Mouse (Mus musculus) left cerebral cortex, postnatal 25 days (tissue): Measurements from ENCODE around the gene Surf1. TPM values are rescaled to one million over a fixed set of nuclear protein-coding genes. Genes with fewer than 3 reads are reported as not detected.
A peak's percentile ranks its signal among the peaks of the same experiment; 100 is the strongest.
"Not testable (repeated sequence)": the region's sequence is repeated elsewhere in the genome, so short reads cannot be mapped to it uniquely, and the experiment has no call there.

Source experiments
- DNase-seq, 2 experiments: peaks; one replicate each; pipeline ENCODE4 v3.0.0; 2022; ENCODE audit warnings: low spot score in 2 of 2, mixed read lengths in 1 of 2
- intact Hi-C: fragments of 180-260 bp; cut with DNase I; formaldehyde crosslinking; loops from one replicate; pipeline ENCODE4 v1.15.1; 2025
- total RNA-seq, 2 experiments: library from RNA; stranded (reverse); gene quantifications; 2 replicates each; pipeline ENCODE4 v1.2.3; 2021

Gene Surf1
- total RNA-seq, 2 experiments from 2014 or later = 89.6 to 98.4 TPM

DNA sequence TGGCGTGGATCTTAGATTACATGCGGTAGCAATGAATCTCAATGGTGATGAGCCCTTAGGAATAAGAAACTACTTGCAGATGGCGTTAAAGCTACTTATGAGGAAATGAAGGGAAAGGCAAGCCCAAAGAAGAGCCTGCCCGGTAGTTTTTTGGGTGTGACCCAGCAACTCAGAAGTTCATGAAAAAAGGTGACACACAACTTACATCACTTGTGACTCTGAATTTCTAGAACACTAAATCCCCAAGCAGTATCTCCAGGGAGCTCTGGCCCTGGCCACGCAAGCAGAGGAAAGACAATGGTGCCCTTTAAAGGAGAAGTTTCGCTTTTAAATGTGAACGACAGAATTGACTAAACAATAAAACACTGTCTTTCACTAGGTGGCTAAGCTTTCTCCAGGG, 13.0 kb downstream of the Surf1 start:
- intact Hi-C loops = loop anchor here (5.0 to 10.0 kb wide), 2 partner anchors 261 to 589 kb away; partner anchors contain the start of gene Gpsm1

DNA sequence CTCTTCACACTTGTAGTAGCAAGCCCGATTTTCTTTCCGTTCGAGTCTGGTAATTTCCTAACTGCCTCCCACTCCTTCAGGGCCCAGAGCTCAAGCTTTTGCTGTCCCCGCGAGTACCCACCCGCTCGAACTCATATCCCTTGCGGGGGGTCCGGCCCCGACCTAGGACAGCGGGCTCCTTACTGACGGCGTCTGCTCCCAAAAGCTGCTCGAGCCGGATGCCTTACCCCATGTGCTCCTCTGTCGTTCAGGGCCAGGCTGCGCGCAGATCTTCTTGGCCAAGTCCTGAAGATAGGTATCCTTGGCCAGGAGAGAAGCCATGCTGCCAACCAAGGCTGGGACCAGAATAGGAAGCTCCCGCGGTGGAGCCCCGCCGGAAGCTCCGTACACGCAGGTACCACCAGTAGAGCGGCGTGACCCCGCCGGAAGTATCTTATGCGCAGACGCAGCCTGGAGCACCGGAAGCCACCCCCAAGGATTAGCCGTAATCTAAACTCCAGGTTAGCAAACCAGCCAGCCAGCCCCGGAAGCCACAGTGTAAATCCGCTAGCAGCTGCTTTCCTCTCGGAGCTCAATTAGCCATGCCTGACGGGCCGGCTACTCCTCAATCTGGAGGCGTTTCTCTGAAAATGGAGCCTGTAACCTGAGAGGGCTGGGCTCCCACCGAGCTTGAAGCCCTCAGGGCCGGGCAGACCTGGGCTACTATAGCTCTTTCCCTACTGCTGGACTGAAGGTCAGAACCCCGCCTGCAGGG, 13.7 kb downstream of the Surf1 start, which contains the start of gene Surf6:
TSS of gene Surf6 (minus strand) at position 413 of the 754 bp plus-strand sequence.
- intact Hi-C loops = loop anchor here (5.0 to 10.0 kb wide), 2 partner anchors 260 to 588 kb away; partner anchors contain the start of gene Gpsm1
- DNase-seq = peak; percentile 96 to 99

More for the DNA sequence above, 13.0 kb downstream of the Surf1 start:
- no peak for DNase-seq

DNA sequence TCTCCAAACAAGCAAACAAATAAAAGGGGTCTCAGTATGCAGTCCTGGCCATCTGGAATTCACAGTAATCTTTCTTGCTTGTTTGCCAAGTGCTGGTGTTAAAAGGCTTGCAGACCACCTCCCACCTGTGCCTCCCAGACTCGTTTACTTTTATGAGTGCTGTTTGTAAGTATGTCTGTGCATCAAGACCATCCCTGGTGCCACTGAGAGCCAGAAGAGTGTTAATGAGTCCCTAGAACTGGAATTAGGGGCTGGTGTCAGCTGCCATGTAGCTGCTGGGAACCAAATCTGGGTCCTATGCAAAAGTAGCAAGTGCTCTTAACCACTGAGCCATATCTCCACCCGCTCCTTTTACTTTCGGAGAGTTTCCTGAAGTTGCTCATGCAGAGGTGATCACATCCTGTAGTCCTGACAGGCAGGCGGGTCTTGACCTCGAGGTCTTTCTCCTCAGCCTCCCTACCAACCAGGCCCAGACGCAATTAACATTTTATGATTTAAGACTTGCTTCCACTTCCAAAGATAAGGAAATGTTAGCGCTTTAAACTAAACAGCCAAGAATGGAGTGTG, 14.4 kb downstream of the Surf1 start:
- intact Hi-C loops = loop anchor here (5.0 to 10.0 kb wide), 2 partner anchors 260 to 587 kb away; partner anchors contain the start of gene Gpsm1
- no peak for DNase-seq

DNA sequence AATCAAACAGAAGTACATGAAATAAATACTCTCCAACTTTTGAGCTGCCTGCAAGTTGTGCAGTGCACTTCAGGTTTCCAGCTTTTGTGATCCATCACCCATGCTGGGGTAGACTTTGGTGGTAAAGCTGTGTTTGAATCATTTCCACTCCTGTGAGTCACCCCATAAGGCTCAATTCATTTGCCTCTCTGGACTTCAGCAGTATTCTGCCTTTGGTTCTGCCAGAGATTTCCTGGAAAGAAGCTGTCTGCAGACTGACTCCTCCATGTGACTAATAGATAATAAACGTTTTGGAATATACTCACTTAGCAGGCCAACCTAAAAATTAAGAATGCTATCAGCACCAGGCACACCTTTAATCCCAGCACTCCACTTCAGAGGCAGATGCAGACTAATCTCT, 15.6 kb downstream of the Surf1 start:
- intact Hi-C loops = loop anchor here (5.0 to 10.0 kb wide), 2 partner anchors 258 to 586 kb away; partner anchors contain the start of gene Gpsm1
- DNase-seq = no peak

DNA sequence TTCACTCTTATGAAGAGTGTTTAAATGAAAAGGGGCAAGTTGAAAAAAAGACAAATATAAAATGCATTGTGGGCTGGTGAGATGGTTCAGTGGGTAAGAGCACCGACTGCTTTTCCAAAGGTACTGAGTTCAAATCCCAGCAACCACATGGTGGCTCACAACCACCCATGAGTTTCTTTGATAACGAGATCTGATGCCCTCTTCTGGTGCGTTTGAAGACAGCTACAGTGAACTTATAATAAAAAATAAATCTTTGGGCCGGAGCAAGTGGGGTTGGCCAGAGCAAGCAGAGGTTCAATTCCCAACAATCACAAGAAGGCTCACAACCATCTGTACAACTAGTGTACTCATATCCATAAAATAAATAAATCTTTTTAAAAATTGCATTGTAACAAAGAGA, 20.4 kb downstream of the Surf1 start:
- DNase-seq = no peak
- intact Hi-C loops = no loop called here

DNA sequence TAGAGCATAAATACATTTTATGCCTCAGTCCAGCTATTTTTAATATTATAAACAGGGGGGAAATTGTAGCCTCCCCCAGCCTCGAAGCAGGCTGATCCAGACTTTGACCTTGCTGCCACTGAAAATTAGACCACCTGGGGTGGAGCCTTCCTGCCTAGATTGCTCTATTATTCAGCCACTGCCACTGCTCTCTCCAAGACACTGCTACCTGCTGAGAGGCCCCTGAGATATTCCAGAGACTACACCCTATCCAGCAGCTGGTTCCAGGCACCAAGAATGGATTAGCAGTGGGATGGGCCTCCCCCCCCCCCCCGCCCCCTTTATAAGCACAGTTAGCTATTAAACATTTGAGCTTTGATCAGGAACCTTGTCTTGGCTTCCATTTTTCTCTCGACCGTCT, 30.2 kb downstream of the Surf1 start:
- intact Hi-C loops, DNase-seq: not testable (repeated sequence)

DNA sequence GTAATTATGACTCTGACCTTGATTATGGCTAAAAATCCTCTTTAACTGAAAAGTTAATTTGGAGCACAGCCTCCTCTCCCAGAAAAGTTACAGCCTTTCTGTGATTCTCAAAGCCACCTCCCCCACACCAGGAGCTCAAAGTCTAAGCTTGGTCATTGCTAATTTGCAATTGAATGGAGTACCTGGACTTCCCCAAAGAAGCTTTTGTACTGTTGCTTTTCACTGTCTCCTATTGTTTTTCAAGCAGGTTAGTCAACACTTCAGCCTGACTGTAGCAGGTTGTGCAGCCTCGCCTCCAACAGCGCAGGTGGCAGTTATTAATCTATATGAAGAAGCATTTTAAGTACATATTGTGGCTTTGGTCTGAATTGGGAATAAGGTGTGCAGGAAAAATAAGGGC, 30.8 kb downstream of the Surf1 start:
- intact Hi-C loops, DNase-seq: not testable (repeated sequence)

DNA sequence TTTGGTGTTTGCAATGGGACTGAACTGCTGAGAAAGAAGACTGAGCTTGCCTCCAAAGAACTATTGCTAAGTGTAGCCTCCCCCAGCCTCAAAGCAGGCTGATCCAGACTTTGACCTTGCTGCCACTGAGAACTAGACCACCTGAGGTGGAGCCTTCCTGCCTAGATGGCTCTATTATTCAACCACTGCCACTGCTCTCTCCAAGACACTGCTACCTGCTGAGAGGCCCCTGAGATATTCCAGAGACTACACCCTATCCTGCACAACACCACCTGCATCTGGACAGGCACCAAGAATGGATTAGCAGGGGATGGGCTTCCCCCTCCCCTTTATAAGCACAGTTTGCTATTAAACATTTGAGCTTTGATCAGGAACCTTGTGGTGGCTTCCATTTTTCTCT, 37.8 kb downstream of the Surf1 start:
- intact Hi-C loops = no loop called here
- DNase-seq = no peak

DNA sequence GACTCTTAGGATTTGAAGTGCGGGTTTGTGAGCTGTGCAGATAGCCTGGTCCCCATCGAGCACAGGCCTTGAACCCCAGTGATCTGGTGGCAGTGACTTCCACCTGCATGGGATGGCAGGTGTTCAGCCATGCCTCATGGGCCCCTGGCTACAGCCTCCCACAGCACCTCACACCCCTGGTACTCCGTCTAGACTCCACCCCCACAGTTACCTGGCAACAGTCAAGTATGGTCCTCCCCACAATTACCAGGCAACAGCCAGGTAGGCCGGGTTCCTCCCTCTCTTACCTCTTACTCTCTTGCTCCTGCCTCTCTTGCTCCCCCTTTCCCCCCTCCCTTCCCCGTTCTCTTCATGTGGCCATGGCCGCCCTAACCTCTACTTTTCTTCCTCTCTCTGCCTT, 45.7 kb downstream of the Surf1 start:
- DNase-seq = no peak
- intact Hi-C loops = no loop called here

DNA sequence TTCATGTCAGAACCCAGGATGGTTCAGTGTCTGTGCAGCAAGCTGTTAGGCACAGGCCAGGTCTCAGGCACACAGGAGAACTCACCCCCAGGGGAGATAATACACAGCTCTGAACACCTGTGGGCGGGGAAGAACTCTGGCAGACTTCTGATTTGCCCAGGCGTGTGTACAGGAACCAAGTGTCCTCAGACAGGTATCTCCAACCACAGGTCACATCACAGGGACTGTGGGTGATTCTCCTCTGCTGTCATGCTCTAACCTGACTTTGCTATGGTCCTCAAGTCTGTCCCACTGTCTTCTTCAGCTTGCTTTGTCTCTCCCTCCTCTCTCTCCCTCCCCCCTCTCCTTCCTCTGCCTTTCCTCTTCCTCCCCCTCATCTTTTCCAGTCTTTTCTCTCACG, 51.5 kb downstream of the Surf1 start, which contains the start of gene Abo:
TSS of gene Abo (minus strand) at position 101 of the 400 bp plus-strand sequence.
- no peak for DNase-seq
- intact Hi-C loops = no loop called here

Other genes with a start within 250 kb of the Surf1 start
- gene Lcn4, start 245.2 kb downstream of the Surf1 start, total RNA-seq = not detected
- gene Abo, start 51.6 kb downstream of the Surf1 start, total RNA-seq = not detected
- gene Surf6, start 13.7 kb downstream of the Surf1 start, total RNA-seq = 10 to 100 TPM; 23.4 to 28.0 TPM
- 10 to 100 TPM; 41.9 to 45.0 TPM for gene Med22, start 5.9 kb downstream of the Surf1 start, total RNA-seq
- 100 to 1,000 TPM; 229 to 238 TPM for gene Rpl7a, start 5.8 kb downstream of the Surf1 start, total RNA-seq
- gene Surf2, start 163 bp downstream of the Surf1 start, total RNA-seq = 10 to 100 TPM; 33.4 to 37.1 TPM
- gene Surf4, start 17.4 kb upstream of the Surf1 start, total RNA-seq = 10 to 100 TPM; 51.1 to 56.4 TPM
- gene Stkld1, start 17.5 kb upstream of the Surf1 start, total RNA-seq = under 1 TPM; 0.43 to 0.73 TPM
- gene Rexo4, start 47.9 kb upstream of the Surf1 start, total RNA-seq = 10 to 100 TPM; 56.0 to 56.9 TPM
- 1 to 10 TPM; 1.6 to 2.6 TPM for gene Adamts13, start 56.9 kb upstream of the Surf1 start, total RNA-seq
- 10 to 100 TPM; 44.1 to 45.9 TPM for gene Cacfd1, start 93.4 kb upstream of the Surf1 start, total RNA-seq
- gene Slc2a6, start 111.5 kb upstream of the Surf1 start, total RNA-seq = 10 to 100 TPM; 30.5 to 31.1 TPM
- gene Mymk, start 155.6 kb upstream of the Surf1 start, total RNA-seq = under 1 TPM; 0.32 to 0.60 TPM
- gene Adamtsl2, start 162.8 kb upstream of the Surf1 start, total RNA-seq = 10 to 100 TPM; 19.5 to 24.7 TPM
- gene Fam163b, start 226.0 kb upstream of the Surf1 start, total RNA-seq = 100 to 1,000 TPM; 104 to 113 TPM
- under 1 TPM; 0.62 to 0.89 TPM for gene Dbh, start 248.7 kb upstream of the Surf1 start, total RNA-seq